ENCODE assay signal across 12 mouse cellular contexts in the genomic region with DNA sequence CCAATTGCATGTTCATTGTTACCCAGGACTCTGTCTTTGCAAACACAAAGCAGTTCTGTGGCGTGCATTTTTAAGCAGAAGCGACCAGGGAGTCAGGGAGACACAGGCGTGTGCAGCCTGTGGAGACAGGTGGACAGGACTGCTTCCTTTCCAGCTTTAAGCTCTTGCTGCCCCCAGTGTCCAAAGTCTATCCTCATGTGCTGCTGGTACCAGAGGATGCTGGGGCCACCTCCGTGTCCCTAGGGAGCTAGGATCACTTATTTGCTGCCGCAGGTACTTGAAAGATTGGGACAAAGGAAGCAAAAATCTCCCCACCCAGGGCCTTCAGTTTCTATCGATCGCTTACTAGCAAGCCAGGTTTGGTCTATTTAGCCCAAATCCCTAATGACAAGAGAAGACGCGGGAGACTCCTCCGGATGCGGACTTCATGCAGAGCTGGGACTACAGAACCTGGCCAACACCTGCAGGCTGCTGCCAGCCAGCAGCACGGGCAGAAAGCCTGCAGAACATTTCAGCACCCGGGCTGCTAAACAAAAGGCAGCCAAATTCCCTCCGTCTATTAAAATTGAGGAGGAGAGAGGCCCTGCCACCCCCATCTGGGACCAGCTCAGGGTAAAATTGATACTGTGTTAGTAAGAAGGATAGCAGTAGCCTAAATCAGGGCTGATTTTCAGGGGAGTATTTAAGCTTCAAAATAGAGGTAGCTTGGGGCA.
A peak's percentile ranks its signal among the peaks of the same experiment; 100 is the strongest.
DNase-seq lines count a peak whose midpoint lies in the region; ATAC-seq and TF ChIP-seq lines count a peak whose summit lies in the region.
"Had no signal": no experiment of that assay in that cellular context is flagged by ENCODE, and none has a peak within 500 bp of the region (broad histone marks: within the 10 kb centered on the region; RNA-seq: fewer than 3 reads in every experiment).

No protein-coding gene starts in this region.

- intact Hi-C loops in left cerebral cortex, adult 2 months (cut with DNase I) = loop anchor here (5.0 kb wide), 1 partner anchor 220 kb away; no protein-coding TSS in a partner anchor

- no peaks in the 10 kb centered on the region for H3K27me3 ChIP-seq in hindbrain, embryonic 11.5 days (ENCODE audit: control insufficient read depth, insufficient read depth, low read length)
- H3K27me3 ChIP-seq in midbrain, embryonic 16.5 days (ENCODE audit: control insufficient read depth, insufficient read depth, low read depth, low read length) = no peaks in the 10 kb centered on the region

- 0 out of 2 replicates have a peak, but pooled peaks cover 4% of the 10 kb centered on the region for H3K4me1 ChIP-seq in hindbrain, embryonic 11.5 days (replicated peaks; ENCODE audit: control insufficient read depth, insufficient read depth, low read length)
- peaks cover 22% of the 10 kb centered on the region for H3K4me1 ChIP-seq in midbrain, embryonic 16.5 days (ENCODE audit: control insufficient read depth, insufficient read depth, low read length)
- H3K4me1 ChIP-seq: megakaryocyte, embryonic 14.5 days had no signal

- no peak for TF ChIP-seq CTCF in left cerebral cortex, adult 2 months (IDR thresholded peaks at IDR 0.05)

- peak overlapping the region; percentile 76 for H3K27ac ChIP-seq in hindbrain, embryonic 11.5 days (ENCODE audit: low read depth, low read length)
- peak overlapping the region; percentile 67 for H3K27ac ChIP-seq in midbrain, embryonic 16.5 days (ENCODE audit: low read length)
- no peak overlapping the region for H3K27ac ChIP-seq in left cerebral cortex, adult 2 months
- H3K27ac ChIP-seq: limb, embryonic 15.5 days had no signal

- H3K9ac ChIP-seq in hindbrain, embryonic 11.5 days (ENCODE audit: low read depth, low read length) = peak overlapping the region; percentile 2
- H3K9ac ChIP-seq in midbrain, embryonic 16.5 days (ENCODE audit: low read depth, low read length) = peak overlapping the region; percentile 27
- H3K9ac ChIP-seq: limb, embryonic 15.5 days had no signal

- peak; percentile 62 for ATAC-seq in hindbrain, embryonic 11.5 days (ENCODE audit: low FRiP score)
- ATAC-seq in midbrain, embryonic 16.5 days = peak; percentile 65; the same call in 1 of the 2 replicates

- H3K9me3 ChIP-seq in hindbrain, embryonic 11.5 days (ENCODE audit: control insufficient read depth, low read length) = no peaks in the 10 kb centered on the region
- no peaks in the 10 kb centered on the region for H3K9me3 ChIP-seq in midbrain, embryonic 16.5 days (replicated peaks; ENCODE audit: control insufficient read depth, low read length, poor library complexity, severe bottlenecking)
- H3K9me3 ChIP-seq: limb, embryonic 15.5 days had no signal

- WGBS in hindbrain, embryonic 11.5 days = 11% methylated on average over 14 of the region's 14 CpGs
- WGBS in midbrain, embryonic 16.5 days = 3% methylated on average over 14 of the region's 14 CpGs

- DNase-seq in cerebellum, adult 18-20 months = peak; percentile 24 to 53
- peak; percentile 34 for DNase-seq in embryo, embryonic 10.5 days (ENCODE audit: low spot score)
- peak; percentile 55 for DNase-seq in hindbrain, embryonic 11.5 days (ENCODE audit: low spot score)
- no peak for DNase-seq in kidney, adult 11 months
- DNase-seq in adrenal gland, adult 2 months = no peak
- no peak for DNase-seq in natural killer cell, adult 2 months (ENCODE audit: low spot score in 2 of 2)
- DNase-seq in left cerebral cortex, adult 2 months (ENCODE audit: extremely low spot score in 1 of 2, low spot score in 2 of 2) = no peak
- DNase-seq: right cerebral cortex, postnatal 14 days; thymus, postnatal 14 days had no signal

- no peaks in the 10 kb centered on the region for H3K36me3 ChIP-seq in hindbrain, embryonic 11.5 days (ENCODE audit: control insufficient read depth, insufficient read depth, low read length)
- H3K36me3 ChIP-seq in midbrain, embryonic 16.5 days (ENCODE audit: control insufficient read depth, insufficient read depth, low read length) = no peaks in the 10 kb centered on the region
- H3K36me3 ChIP-seq: limb, embryonic 15.5 days had no signal

- peak overlapping the region; percentile 17 for H3K4me2 ChIP-seq in hindbrain, embryonic 11.5 days (replicated peaks; ENCODE audit: low read depth, low read length)
- H3K4me2 ChIP-seq in midbrain, embryonic 16.5 days (ENCODE audit: low read length) = peak overlapping the region; percentile 37
- H3K4me2 ChIP-seq: limb, embryonic 15.5 days had no signal

- H3K4me3 ChIP-seq in hindbrain, embryonic 11.5 days (ENCODE audit: low read depth, low read length) = no peak overlapping the region
- peak overlapping the region; percentile 4; the same call in 1 of the 2 replicates for H3K4me3 ChIP-seq in midbrain, embryonic 16.5 days (ENCODE audit: low read depth, low read length)
- H3K4me3 ChIP-seq in left cerebral cortex, adult 2 months = no peak overlapping the region
- H3K4me3 ChIP-seq: limb, embryonic 15.5 days had no signal

Comparison
In these comparisons a context has a peak if more than half of its experiments do, and no peak if none do; other contexts are left out.
1. DNase-seq: peak in cerebellum, adult 18-20 months (2 of 2), embryo, embryonic 10.5 days (single experiment) and hindbrain, embryonic 11.5 days (single experiment); none in kidney, adult 11 months (single experiment), adrenal gland, adult 2 months (single experiment), natural killer cell, adult 2 months (0 of 2) and left cerebral cortex, adult 2 months (0 of 2).